Mouse (Mus musculus) bone marrow, adult 2 months (tissue): ENCODE results near the gene Gm15448.
"Not testable (repeated sequence)": the region's sequence is repeated elsewhere in the genome, so short reads cannot be mapped to it uniquely, and the experiment has no call there.

Experiments used
- CTCF ChIP-seq: fragments of 200-500 bp; IDR thresholded peaks from 2 replicates; pipeline ENCODE4 v1.5.1; 2011; ENCODE audit warnings: low read length, control low read depth; ENCODE audit not compliant: control insufficient read depth, insufficient read depth
- POLR2A ChIP-seq: fragments of 200-500 bp; IDR thresholded peaks from 2 replicates; pipeline ENCODE4 v1.6.1; 2011; ENCODE audit warnings: low read depth, mild to moderate bottlenecking, control low read depth, low read length, borderline replicate concordance; ENCODE audit not compliant: control insufficient read depth

DNA sequence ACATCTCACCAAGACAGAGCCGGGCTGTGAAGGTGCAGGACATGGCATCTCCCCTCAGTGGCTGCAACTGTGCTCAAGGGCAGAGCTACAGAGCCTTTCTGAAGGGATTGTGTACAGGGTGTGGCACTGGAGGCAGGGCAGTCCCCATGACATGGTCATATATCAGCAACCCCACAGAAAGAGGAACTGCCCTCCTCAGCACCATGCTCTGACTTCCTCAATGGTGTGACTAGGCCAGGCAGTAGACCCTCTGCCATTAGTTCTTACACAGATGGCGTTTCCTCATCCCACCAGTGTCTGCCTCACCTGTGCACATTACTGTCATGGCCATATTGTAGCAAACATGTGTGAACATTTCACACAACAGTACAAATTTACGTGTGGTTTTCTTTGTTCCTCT, at the start of gene Gm15448:
- not testable (repeated sequence) for TF ChIP-seq CTCF, POLR2A
